Mouse (Mus musculus) kidney, adult 2 months (tissue): ENCODE results near the gene Megf8.

Experiments used
- CTCF ChIP-seq: fragments of 200-500 bp; conservative IDR thresholded peaks from 2 replicates; pipeline ENCODE4 v1.5.1; 2011; ENCODE audit warnings: low read depth, mild to moderate bottlenecking, control low read depth, low read length, moderate library complexity, mixed read lengths; ENCODE audit not compliant: insufficient read depth, insufficient read length
- POLR2A ChIP-seq: fragments of 200-500 bp; IDR thresholded peaks from one replicate; pipeline ENCODE4 v1.6.1; 2011; ENCODE audit warnings: low read depth, low read length, control low read depth

- no peak for TF ChIP-seq POLR2A
- no peak for TF ChIP-seq CTCF
Measured at GRCm38 (mm10) chr7:25288721-25289120, 28.2 kb upstream of the Megf8 start.
